Comparison of ENCODE assay signal across 18 mouse cellular contexts in the genomic region with DNA sequence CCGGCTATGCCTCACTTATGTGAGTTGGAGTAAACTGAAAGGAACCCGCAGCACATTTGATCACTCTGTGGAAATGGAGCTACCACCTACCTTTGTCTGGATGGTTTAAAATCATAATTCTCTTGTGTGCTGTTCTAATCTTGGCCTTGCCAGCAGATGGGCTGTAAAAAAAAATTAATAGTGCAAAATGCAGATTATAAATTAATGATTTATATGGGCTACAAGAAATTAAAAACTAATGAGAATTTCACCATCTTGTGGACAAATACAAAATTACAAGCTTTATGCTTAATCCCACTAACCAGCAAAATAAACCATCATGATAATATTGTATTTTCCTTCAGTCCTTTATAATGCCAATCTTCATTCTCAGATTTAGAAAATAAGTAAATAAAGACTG. TPM values are rescaled to one million over a fixed set of nuclear protein-coding genes. Genes with fewer than 3 reads are reported as not detected.
DNase-seq lines count a peak whose midpoint lies in the region; ATAC-seq and TF ChIP-seq lines count a peak whose summit lies in the region.
"Had no signal": no experiment of that assay in that cellular context is flagged by ENCODE, and none has a peak within 500 bp of the region (broad histone marks: within the 10 kb centered on the region; RNA-seq: fewer than 3 reads in every experiment).

No protein-coding gene starts in this region.

- CTCF ChIA-PET in Patski (lab: Charles Lee), result no interaction called here

- no peaks in the 10 kb centered on the region for H3K36me3 ChIP-seq in hindbrain, postnatal 0 days (ENCODE audit: insufficient read depth, low read length)
- H3K36me3 ChIP-seq in hindbrain, embryonic 12.5 days, result no peaks in the 10 kb centered on the region
- no peaks in the 10 kb centered on the region for H3K36me3 ChIP-seq in lung, postnatal 0 days (ENCODE audit: insufficient read depth, low read length)
- no peaks in the 10 kb centered on the region for H3K36me3 ChIP-seq in limb, embryonic 10.5 days
- H3K36me3 ChIP-seq: embryonic facial prominence, embryonic 12.5 days; limb, embryonic 15.5 days; midbrain, embryonic 10.5 days had no signal

- TF ChIP-seq EP300 in lung, postnatal 0 days (IDR thresholded peaks at IDR 0.05), result no peak

- 78% methylated on average over 2 of the region's 2 CpGs for WGBS in hindbrain, postnatal 0 days
- WGBS in hindbrain, embryonic 12.5 days, result 93% methylated on average over 2 of the region's 2 CpGs
- WGBS in lung, postnatal 0 days, result 86% methylated on average over 2 of the region's 2 CpGs
- WGBS in limb, embryonic 10.5 days, result 94% methylated on average over 2 of the region's 2 CpGs

- H3K4me2 ChIP-seq in hindbrain, postnatal 0 days (ENCODE audit: low read depth, low read length), result no peak overlapping the region
- no peak overlapping the region for H3K4me2 ChIP-seq in hindbrain, embryonic 12.5 days (replicated peaks)
- H3K4me2 ChIP-seq in lung, postnatal 0 days (replicated peaks; ENCODE audit: low read depth, low read length), result no peak overlapping the region
- H3K4me2 ChIP-seq: embryonic facial prominence, embryonic 12.5 days; heart, embryonic 11.5 days; limb, embryonic 15.5 days had no signal

- ATAC-seq in hindbrain, postnatal 0 days, result no peak
- ATAC-seq in hindbrain, embryonic 12.5 days (ENCODE audit: low FRiP score), result no peak
- no peak for ATAC-seq in lung, postnatal 0 days
- no peak for ATAC-seq in Patski
- ATAC-seq: CD4-positive, CD25-positive, alpha-beta regulatory T cell, adult 4 months had no signal

- no peak overlapping the region for H3K27ac ChIP-seq in hindbrain, postnatal 0 days
- no peak overlapping the region for H3K27ac ChIP-seq in hindbrain, embryonic 12.5 days
- H3K27ac ChIP-seq in lung, postnatal 0 days (ENCODE audit: low read length), result no peak overlapping the region
- H3K27ac ChIP-seq in brown adipose tissue, adult 24 weeks (replicated peaks; ENCODE audit: low read depth, low read length), result peak overlapping the region; percentile 82
- H3K27ac ChIP-seq in limb, embryonic 10.5 days, result no peak overlapping the region
- H3K27ac ChIP-seq: embryonic facial prominence, embryonic 12.5 days; limb, embryonic 15.5 days; midbrain, embryonic 10.5 days had no signal

- H3K4me1 ChIP-seq in hindbrain, postnatal 0 days (ENCODE audit: insufficient read depth, low read length), result no peaks in the 10 kb centered on the region
- no peaks in the 10 kb centered on the region for H3K4me1 ChIP-seq in hindbrain, embryonic 12.5 days
- H3K4me1 ChIP-seq in lung, postnatal 0 days (ENCODE audit: insufficient read depth, low read depth, low read length), result no peaks in the 10 kb centered on the region
- H3K4me1 ChIP-seq in brown adipose tissue, adult 24 weeks (ENCODE audit: control insufficient read depth, insufficient read depth, insufficient read length, low read length), result peaks cover 11% of the 10 kb centered on the region
- no peaks in the 10 kb centered on the region for H3K4me1 ChIP-seq in limb, embryonic 10.5 days
- H3K4me1 ChIP-seq: embryonic facial prominence, embryonic 12.5 days; limb, embryonic 15.5 days; midbrain, embryonic 10.5 days had no signal

- H3K4me3 ChIP-seq in hindbrain, postnatal 0 days (ENCODE audit: low read length), result no peak overlapping the region
- H3K4me3 ChIP-seq in hindbrain, embryonic 12.5 days, result no peak overlapping the region
- H3K4me3 ChIP-seq in lung, postnatal 0 days (ENCODE audit: low read depth, low read length), result no peak overlapping the region
- H3K4me3 ChIP-seq in brown adipose tissue, adult 24 weeks (ENCODE audit: insufficient read depth, low read depth, low read length), result no peak overlapping the region
- H3K4me3 ChIP-seq in limb, embryonic 10.5 days, result no peak overlapping the region
- H3K4me3 ChIP-seq: embryonic facial prominence, embryonic 12.5 days; limb, embryonic 15.5 days; midbrain, embryonic 10.5 days had no signal

- H3K9ac ChIP-seq in hindbrain, postnatal 0 days (replicated peaks; ENCODE audit: low read length), result no peak overlapping the region
- no peak overlapping the region for H3K9ac ChIP-seq in hindbrain, embryonic 12.5 days
- no peak overlapping the region for H3K9ac ChIP-seq in lung, postnatal 0 days (replicated peaks; ENCODE audit: low read depth)
- H3K9ac ChIP-seq: embryonic facial prominence, embryonic 12.5 days; limb, embryonic 15.5 days had no signal

- in situ Hi-C loops in Patski (cut with MboI; ENCODE audit: low pct_unique_long_range_greater_than_20kb), result no loop called here

- DNase-seq in hindbrain, postnatal 0 days (ENCODE audit: low spot score), result peak; percentile 31
- DNase-seq in lung, postnatal 0 days (ENCODE audit: low spot score), result no peak
- no peak for DNase-seq in lung, postnatal 14 days
- DNase-seq in Patski (ENCODE audit: low read depth, low spot score), result no peak
- DNase-seq in limb, embryonic 10.5 days (ENCODE audit: low spot score), result no peak
- DNase-seq: cerebellum, adult 2 months; gastrocnemius, postnatal 25 days; lung, postnatal 4 days; spleen, adult 18-20 months; thymus, adult 2 months had no signal

- H3K9me3 ChIP-seq in hindbrain, postnatal 0 days (ENCODE audit: low read length), result no peaks in the 10 kb centered on the region
- H3K9me3 ChIP-seq in hindbrain, embryonic 12.5 days (replicated peaks), result no peaks in the 10 kb centered on the region
- H3K9me3 ChIP-seq in lung, postnatal 0 days (ENCODE audit: low read length), result no peaks in the 10 kb centered on the region
- no peaks in the 10 kb centered on the region for H3K9me3 ChIP-seq in limb, embryonic 10.5 days (replicated peaks)
- H3K9me3 ChIP-seq: embryonic facial prominence, embryonic 12.5 days; limb, embryonic 15.5 days; midbrain, embryonic 10.5 days had no signal

- H3K27me3 ChIP-seq in hindbrain, postnatal 0 days (ENCODE audit: insufficient read depth, low read length), result no peaks in the 10 kb centered on the region
- H3K27me3 ChIP-seq in hindbrain, embryonic 12.5 days, result no peaks in the 10 kb centered on the region
- H3K27me3 ChIP-seq in lung, postnatal 0 days (replicated peaks; ENCODE audit: insufficient read depth, low read length), result no peaks in the 10 kb centered on the region
- no peaks in the 10 kb centered on the region for H3K27me3 ChIP-seq in Patski
- H3K27me3 ChIP-seq in limb, embryonic 10.5 days (ENCODE audit: low read depth, poor library complexity, severe bottlenecking), result no peaks in the 10 kb centered on the region
- H3K27me3 ChIP-seq: embryonic facial prominence, embryonic 12.5 days; limb, embryonic 15.5 days had no signal

- TF ChIP-seq CTCF in hindbrain, postnatal 0 days (IDR thresholded peaks at IDR 0.05; ENCODE audit: low read depth), result peak; percentile 43; the same call in 1 of the 2 replicates
- peak; percentile 28 for TF ChIP-seq CTCF in lung, postnatal 0 days (IDR thresholded peaks at IDR 0.05)
- TF ChIP-seq CTCF in Patski (IDR thresholded peaks at IDR 0.05), result peak; percentile 31

- POLR2A ChIA-PET in Patski (lab: Charles Lee), result no interaction called here

RNA-seq across cellular contexts. Expression of a gene that starts 34.8 kb away (rescaled TPM):
- total RNA-seq in hindbrain, postnatal 0 days (2014; rRNA removed), result 10.6 and 12.9 TPM in 2 replicates
- 93.9 and 98.8 TPM in 2 replicates for polyA plus RNA-seq in hindbrain, postnatal 0 days (2015; fragmentation: Nextera tagmentation; extraction: Ambion mirVana)
- polyA plus RNA-seq in hindbrain, embryonic 12.5 days (2016; fragmentation: Nextera tagmentation; extraction: Ambion mirVana), result 70.2 and 75.4 TPM in 2 replicates
- 60.1 and 70.2 TPM in 2 replicates for polyA plus RNA-seq in lung, postnatal 0 days (2015; fragmentation: Nextera tagmentation; extraction: Ambion mirVana)
- 69.6 TPM for polyA plus RNA-seq in Patski (2021)
- polyA plus RNA-seq in brown adipose tissue, adult 24 weeks (2012; ENCODE audit: insufficient read depth, insufficient read length, missing spikeins), result 998 and 1,189 TPM in 2 replicates
- 118 and 131 TPM in 2 replicates for polyA plus RNA-seq in limb, embryonic 10.5 days (2016; fragmentation: Nextera tagmentation; extraction: Ambion mirVana)
- total RNA-seq: MEL had no signal
